Mouse (Mus musculus) midbrain, postnatal 0 days (tissue): ENCODE measurements around the gene Ccdc85a. TPM values are rescaled to one million over a fixed set of nuclear protein-coding genes. Genes with fewer than 3 reads are reported as not detected.
A peak's percentile ranks its signal among the peaks of the same experiment; 100 is the strongest.
"Not testable (repeated sequence)": the region's sequence is repeated elsewhere in the genome, so short reads cannot be mapped to it uniquely, and the experiment has no call there.

Experiments
- ATAC-seq: fragments of 200-750 bp; cut with Nextera tagmentation; 2 replicates; pipeline ENCODE4 v1.8.0; 2017; ENCODE audit warnings: moderate number of reproducible peaks, mild to moderate bottlenecking, moderate TSS enrichment, moderate library complexity; ENCODE audit not compliant: low FRiP score
- DNase-seq: peaks from one replicate; pipeline ENCODE4 v3.0.0-alpha.2; 2015; ENCODE audit warnings: low spot score
- H3K27ac ChIP-seq: fragments of 300-500 bp; sonication (generic); 2 replicates; pipeline ENCODE4 v1.5.1; 2014; ENCODE audit warnings: low read depth, mild to moderate bottlenecking, low read length, mixed read lengths
- H3K27me3 ChIP-seq: fragments of 300-500 bp; sonication (generic); 2 replicates; pipeline ENCODE4 v1.6.1; 2014; ENCODE audit warnings: low read length, control low read depth, mixed read lengths; ENCODE audit not compliant: insufficient read depth
- H3K36me3 ChIP-seq: fragments of 300-500 bp; sonication (generic); 2 replicates; pipeline ENCODE4 v1.6.1; 2014; ENCODE audit warnings: low read length, control low read depth, mixed read lengths; ENCODE audit not compliant: insufficient read depth
- H3K4me1 ChIP-seq: fragments of 300-500 bp; sonication (generic); 2 replicates; pipeline ENCODE4 v1.6.1; 2014; ENCODE audit warnings: mild to moderate bottlenecking, control low read depth, antibody characterized with exemption, low read length, mixed read lengths; ENCODE audit not compliant: insufficient read depth
- H3K4me2 ChIP-seq: fragments of 300-500 bp; sonication (generic); 2 replicates; pipeline ENCODE4 v1.6.1; 2014; ENCODE audit warnings: low read depth, mild to moderate bottlenecking, low read length, mixed read lengths; ENCODE audit not compliant: poor library complexity, severe bottlenecking
- H3K4me3 ChIP-seq: fragments of 300-500 bp; sonication (generic); 2 replicates; pipeline ENCODE4 v1.5.1; 2014; ENCODE audit warnings: low read depth, mild to moderate bottlenecking, low read length, moderate library complexity
- H3K9ac ChIP-seq: fragments of 300-500 bp; sonication (generic); replicated peaks from 2 replicates; pipeline ENCODE4 v1.6.1; 2014; ENCODE audit warnings: mild to moderate bottlenecking, low read length, moderate library complexity, mixed read lengths; ENCODE audit not compliant: poor library complexity, severe bottlenecking
- H3K9me3 ChIP-seq: fragments of 300-500 bp; sonication (generic); 2 replicates; pipeline ENCODE4 v1.6.1; 2016; ENCODE audit warnings: low read length, control low read depth
- CTCF ChIP-seq: IDR thresholded peaks from 2 replicates; pipeline ENCODE4 v1.5.1; 2016; ENCODE audit warnings: antibody characterized with exemption, mild to moderate bottlenecking
- WGBS: fragments of 180-500 bp; shearing (Covaris S2); extraction: QIAGEN DNeasy Blood & Tissue Kit; methylation state at CpG from one replicate; pipeline ENCODE4 v1.1.7; 2014; 5-methylcytosine and 5-hydroxymethylcytosine counted together
- polyA plus RNA-seq: library from polyadenylated mRNA; unstranded; fragments of >200 nt; fragmentation: Nextera tagmentation; extraction: Ambion mirVana; gene quantifications from 2 replicates; pipeline ENCODE4 v1.2.1, GENCODE M21; 2015
- total RNA-seq: library from RNA; depleted of rRNA; stranded (reverse); fragments of >200 nt; gene quantifications from 2 replicates; pipeline ENCODE4 v1.2.3, GENCODE M21; 2014; rRNA removed

Ccdc85a gene
- total and polyA plus RNA-seq, 2 experiments from 2014 or later: 43.1 to 63.8 TPM

GRCm38 (mm10) chr11:28365209-28365928 is 218.8 kb downstream of the Ccdc85a start:
- Histone ChIP-seq H3K36me3 (no peaks in the 10 kb centered on the region), H3K27ac (peak overlapping the region; percentile 68; the same call in 1 of the 2 replicates), H3K27me3 (no peaks in the 10 kb centered on the region), H3K4me1 (0 out of 2 replicates have a peak, but pooled peaks cover 3% of the 10 kb centered on the region), H3K9ac (peak overlapping the region; percentile 59), H3K4me2 (peak overlapping the region; percentile 54), H3K4me3 (peak overlapping the region; percentile 33), H3K9me3 (no peaks in the 10 kb centered on the region)
- ATAC-seq (peak; percentile 92), DNase-seq (peak; percentile 94)
- 2% methylated on average over 26 of the region's 26 CpGs for WGBS
- no peak for TF ChIP-seq CTCF

GRCm38 (mm10) chr11:28343465-28343864 is 240.7 kb downstream of the Ccdc85a start:
- Histone ChIP-seq H3K9ac (no peak overlapping the region), H3K4me2 (no peak overlapping the region), H3K4me1 (no peaks in the 10 kb centered on the region), H3K4me3 (no peak overlapping the region), H3K9me3 (no peaks in the 10 kb centered on the region), H3K36me3 (no peaks in the 10 kb centered on the region), H3K27ac (no peak overlapping the region), H3K27me3 (no peaks in the 10 kb centered on the region)
- no peak for TF ChIP-seq CTCF
- 96% methylated on average over 2 of the region's 2 CpGs for WGBS
- ATAC-seq (no peak), DNase-seq (no peak)

GRCm38 (mm10) chr11:28341887-28342286 is 242.2 kb downstream of the Ccdc85a start:
- no peak for DNase-seq
- WGBS: 69% methylated on average over 5 of the region's 5 CpGs
- no peak overlapping the region for H3K4me3 ChIP-seq
- no peaks in the 10 kb centered on the region for H3K27me3 ChIP-seq
- H3K36me3 ChIP-seq: no peaks in the 10 kb centered on the region
- no peaks in the 10 kb centered on the region for H3K9me3 ChIP-seq
- no peak overlapping the region for H3K9ac ChIP-seq
- H3K4me2 ChIP-seq: no peak overlapping the region
- no peak for ATAC-seq
- TF ChIP-seq CTCF: peak; percentile 54
- H3K27ac ChIP-seq: no peak overlapping the region
- no peaks in the 10 kb centered on the region for H3K4me1 ChIP-seq

GRCm38 (mm10) chr11:28339224-28340150 is 244.6 kb downstream of the Ccdc85a start, which contains the start of gene Gm6685:
Gene Gm6685 (minus strand): TSS chr11:28339867.
- not testable (repeated sequence) for DNase-seq, H3K36me3 ChIP-seq, H3K4me3 ChIP-seq, H3K27ac ChIP-seq, ATAC-seq, H3K9ac ChIP-seq, H3K4me2 ChIP-seq, H3K9me3 ChIP-seq, H3K27me3 ChIP-seq, H3K4me1 ChIP-seq
- WGBS: 94% methylated on average over 37 of the region's 45 CpGs

Other genes starting within 250 kb of the Ccdc85a start
- gene Gm6685, start 244.5 kb downstream of the Ccdc85a start, total RNA-seq: 0.38 TPM in 1 of 2 replicates, not detected in the other
- not detected in 2 replicates for gene Gm6685, start 244.5 kb downstream of the Ccdc85a start, polyA plus RNA-seq